Mouse (Mus musculus): ENCODE results near the gene Mob3b.
A peak's percentile ranks its signal among the peaks of the same experiment; 100 is the strongest.

The Mob3b gene

GRCm38 (mm10) chr4:35148326-35148725 is 9.0 kb downstream of the Mob3b start:
- DNase-seq (ENCODE audit: low read depth): no peak

- DNase-seq (ENCODE audit: low read depth): no peak
These were observed 10.7 kb downstream of the Mob3b start for GRCm38 (mm10) chr4:35146597-35146996.

DNA sequence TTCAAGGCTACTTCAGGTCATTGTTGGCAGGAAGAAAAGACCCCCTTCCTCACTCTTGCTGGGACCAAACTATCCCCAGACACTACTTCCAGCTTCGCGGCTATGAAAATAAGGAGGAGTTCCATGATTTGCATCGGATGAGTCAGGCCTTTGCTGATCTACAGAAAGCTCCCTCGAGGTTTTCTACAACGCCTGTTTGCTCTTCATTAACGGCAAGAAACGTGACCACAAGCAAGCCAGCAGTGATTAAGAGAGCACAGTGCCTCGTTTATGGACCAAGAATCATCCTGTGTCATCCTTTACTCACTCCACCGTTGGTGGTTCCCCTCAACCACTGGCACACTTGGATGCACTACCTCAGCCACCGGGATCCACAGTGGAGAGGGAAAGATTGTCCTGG is 11.6 kb downstream of the Mob3b start:
- no peak for DNase-seq (ENCODE audit: low read depth)

GRCm38 (mm10) chr4:35143472-35144102 is 13.7 kb downstream of the Mob3b start:
- no peak for DNase-seq (ENCODE audit: low read depth)

DNA sequence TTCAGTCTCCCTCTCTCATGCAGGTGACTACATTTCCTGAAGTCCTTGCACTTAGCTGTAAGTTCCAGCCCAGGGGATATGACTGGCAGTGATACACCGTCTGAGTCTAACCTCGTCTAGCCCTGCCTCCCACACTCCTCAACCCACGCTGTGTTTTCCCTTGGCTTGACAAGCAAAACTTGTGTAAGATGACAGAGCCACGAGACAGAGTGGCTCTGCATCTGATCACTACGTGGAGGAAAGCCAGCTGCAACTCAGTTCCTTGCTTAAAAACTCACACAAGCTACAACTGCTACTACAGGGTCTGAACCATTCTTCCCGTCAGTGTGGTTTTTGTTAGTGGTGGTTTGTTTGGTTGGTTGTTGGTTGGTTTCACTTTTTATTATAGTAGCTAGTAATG is 17.0 kb downstream of the Mob3b start:
- peak; percentile 55 for DNase-seq (ENCODE audit: low read depth)

DNA sequence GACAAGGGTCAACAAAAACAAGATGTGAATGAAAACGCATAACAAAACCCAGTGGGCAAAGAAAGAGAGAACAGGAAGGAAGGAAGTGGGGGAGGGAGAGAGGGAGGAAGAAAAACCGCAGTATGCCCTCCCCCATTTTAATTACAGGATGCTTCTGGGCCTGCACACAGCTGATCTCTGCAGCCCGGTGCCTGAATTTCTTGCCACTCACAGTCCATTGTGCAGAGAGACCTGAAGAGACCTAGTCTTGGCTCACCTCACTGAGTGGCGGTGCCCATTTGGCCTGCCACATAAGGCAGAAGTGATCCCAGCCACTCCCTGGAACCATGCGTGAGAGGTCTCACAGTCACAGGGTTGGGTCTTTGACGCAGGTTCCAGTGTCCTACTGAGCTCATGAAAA is 19.2 kb downstream of the Mob3b start:
- DNase-seq (ENCODE audit: low read depth): peak; percentile 16

DNA sequence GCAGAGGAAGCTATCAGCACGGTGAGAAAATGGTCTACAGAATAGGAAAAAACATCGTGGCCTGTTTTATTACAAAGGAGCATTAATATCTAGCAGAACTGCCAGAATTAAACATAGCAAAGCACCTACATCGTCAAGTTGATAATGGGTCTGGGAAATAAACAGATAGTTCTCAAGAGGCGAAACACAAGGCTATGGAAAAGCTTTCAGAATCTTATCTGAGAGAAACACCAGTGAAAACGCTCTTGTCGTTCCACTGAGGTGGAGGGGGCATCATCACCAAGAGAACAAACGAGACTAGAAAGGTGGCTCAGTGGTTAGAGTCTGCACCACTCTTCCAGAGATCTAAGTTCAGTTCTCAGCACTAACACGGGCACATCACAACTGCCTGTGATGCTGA is 20.3 kb downstream of the Mob3b start:
- no peak for DNase-seq (ENCODE audit: low read depth)

GRCm38 (mm10) chr4:35135806-35136205 is 21.5 kb downstream of the Mob3b start:
- no peak for DNase-seq (ENCODE audit: low read depth)

DNA sequence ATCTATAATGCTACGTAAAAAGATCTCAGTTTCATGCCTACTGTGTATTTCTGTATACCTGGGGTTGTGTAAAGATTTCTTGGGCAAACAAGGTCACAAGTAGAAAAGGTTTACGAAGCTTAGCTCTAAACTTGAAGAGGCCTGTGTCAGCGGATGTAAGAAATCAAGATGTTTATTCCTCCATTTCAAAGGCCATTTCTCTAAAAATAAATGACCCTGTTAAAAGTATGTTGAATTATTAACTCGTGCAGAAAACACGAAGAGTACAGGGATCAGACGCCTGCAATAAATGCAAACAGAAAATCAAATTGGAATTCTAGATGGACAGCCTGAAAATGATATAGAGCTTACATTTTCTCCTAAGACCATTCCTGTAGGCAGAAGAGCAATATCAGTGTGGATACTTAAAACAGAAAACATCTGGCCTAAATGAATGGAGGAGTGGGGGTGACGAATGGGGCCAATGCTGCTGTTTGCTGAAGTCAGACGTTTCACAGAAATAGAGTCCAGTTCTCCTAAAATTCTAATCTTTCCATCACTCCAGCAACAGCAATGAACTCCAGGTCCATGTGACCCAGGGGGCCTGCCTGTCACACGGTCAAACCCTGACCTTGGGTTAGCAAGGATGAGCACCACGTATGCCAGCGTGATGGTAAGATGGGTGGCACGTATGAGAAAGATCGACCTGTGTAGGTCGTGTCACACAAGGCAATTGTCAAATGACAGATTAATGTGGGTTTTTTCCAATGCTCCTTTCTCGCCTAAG is 22.3 kb downstream of the Mob3b start:
- no peak for DNase-seq (ENCODE audit: low read depth)

DNA sequence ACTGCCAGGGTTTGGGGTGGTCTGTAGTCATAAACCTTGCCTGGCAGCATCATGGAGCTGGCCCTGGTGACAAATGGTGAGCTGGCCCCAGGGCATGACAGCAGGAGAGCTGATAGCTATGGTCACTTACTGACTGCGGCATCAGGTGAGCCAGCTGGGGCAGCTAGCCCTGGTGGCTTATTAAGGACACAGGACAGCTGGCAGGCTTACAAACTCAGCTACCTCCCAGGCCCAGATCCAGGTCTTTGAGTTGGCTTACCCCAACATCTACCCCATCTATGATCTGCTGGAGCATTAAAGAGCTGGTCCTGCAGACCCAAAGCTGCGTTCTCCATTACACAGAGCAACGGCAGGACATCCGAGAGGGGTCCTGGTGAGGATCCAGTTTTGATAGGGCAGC is 23.9 kb downstream of the Mob3b start:
- DNase-seq (ENCODE audit: low read depth): no peak

- no peak for DNase-seq (ENCODE audit: low read depth)
These were observed 25.7 kb downstream of the Mob3b start for GRCm38 (mm10) chr4:35131592-35131991.

DNA sequence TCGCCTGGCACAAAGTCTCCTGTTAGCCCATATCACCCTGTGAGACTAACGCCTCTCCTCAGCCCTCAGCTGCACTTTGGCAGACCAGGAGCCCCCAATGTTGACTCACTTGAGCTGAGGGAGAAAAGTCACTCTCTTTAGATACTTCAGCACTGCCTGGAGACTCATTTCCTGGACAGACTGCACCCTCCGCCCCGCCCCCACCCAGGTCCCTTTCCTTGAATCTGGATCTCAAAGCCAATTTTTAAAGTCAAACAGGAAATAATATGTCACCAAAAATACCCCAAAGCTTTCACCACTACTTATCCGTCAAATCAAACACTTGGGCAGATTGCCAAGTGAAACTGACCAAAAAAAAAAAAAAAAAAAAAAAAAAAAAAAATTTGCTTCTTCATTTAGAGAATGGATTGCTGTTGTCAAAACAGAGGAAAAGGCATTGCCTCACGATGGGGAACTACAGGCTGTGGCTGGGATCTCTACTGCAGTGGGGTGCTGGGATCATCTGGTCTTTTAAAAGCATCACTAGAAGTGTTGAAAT is 26.8 kb downstream of the Mob3b start:
- DNase-seq (ENCODE audit: low read depth): peak; percentile 45

- DNase-seq (ENCODE audit: low read depth): no peak
These were observed 29.5 kb downstream of the Mob3b start for GRCm38 (mm10) chr4:35127759-35128158.

GRCm38 (mm10) chr4:35126776-35127175 is 30.5 kb downstream of the Mob3b start:
- DNase-seq (ENCODE audit: low read depth): no peak

DNA sequence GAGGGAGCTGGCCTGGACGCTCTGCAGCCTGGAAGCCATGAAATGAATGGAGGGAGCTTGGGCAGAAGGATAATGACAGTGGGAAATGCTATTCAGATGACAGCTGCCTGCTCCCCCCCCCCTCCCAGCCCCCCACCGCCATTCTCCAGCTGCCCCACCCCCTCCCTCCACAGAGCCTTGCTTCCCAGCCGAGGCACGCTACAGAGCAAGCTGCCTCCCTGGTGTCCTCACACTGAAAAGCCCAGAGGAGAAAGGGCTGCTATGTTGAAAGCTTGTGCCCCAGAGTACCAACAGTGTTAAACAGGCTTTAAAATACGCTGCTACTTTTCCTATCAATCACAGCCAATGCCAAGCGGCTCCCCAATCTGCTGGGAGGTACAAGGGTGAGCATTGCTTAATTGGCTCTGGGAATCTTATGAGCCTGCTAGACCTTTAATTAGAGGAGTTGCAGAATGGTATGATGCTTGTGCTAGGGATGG is 31.9 kb downstream of the Mob3b start:
- no peak for DNase-seq (ENCODE audit: low read depth)

- DNase-seq (ENCODE audit: low read depth): no peak
These were observed 33.3 kb downstream of the Mob3b start for GRCm38 (mm10) chr4:35124027-35124426.

GRCm38 (mm10) chr4:35123087-35123486 is 34.2 kb downstream of the Mob3b start:
- no peak for DNase-seq (ENCODE audit: low read depth)

DNA sequence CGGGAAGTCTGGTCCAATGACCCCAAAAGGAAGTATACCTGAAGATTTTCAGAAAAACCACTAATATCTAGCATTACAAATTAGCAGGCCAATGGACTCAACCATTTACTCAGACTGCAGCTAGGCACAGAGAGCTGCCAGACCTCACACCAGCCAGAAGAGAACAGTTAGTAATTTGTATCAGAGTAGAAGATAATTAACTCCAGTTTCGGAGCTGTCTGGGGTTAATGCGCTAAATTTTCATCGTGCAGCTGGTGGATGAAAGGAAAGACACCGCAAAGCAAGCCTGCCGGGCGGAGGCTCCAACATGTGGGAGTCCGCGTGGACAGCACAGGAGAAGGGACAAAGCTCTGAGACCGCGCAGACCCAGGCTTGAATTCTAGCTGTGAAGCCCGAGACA is 36.2 kb downstream of the Mob3b start:
- no peak for DNase-seq (ENCODE audit: low read depth)

- DNase-seq (ENCODE audit: low read depth): no peak
These were observed 36.7 kb downstream of the Mob3b start for GRCm38 (mm10) chr4:35120575-35120974.

DNA sequence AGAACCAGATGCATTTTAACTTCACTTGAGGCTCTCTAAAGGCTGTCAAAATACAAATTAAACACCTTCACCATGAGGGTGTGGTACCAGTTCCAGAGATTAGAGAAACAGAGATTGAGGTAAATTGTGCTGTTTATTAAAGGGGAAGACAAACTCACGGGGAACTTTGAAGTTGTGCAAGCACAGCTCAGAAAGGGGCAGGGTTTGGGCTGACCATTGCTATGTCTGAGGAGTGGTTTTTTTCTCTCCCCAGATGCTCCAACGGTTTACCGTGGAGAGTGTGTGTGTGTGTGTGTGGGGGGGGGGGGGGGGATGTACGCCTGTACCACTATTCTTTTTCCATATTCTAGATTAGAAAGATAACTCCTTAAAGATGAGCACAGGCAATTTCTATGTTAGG is 37.1 kb downstream of the Mob3b start:
- no peak for DNase-seq (ENCODE audit: low read depth)

GRCm38 (mm10) chr4:35118851-35119250 is 38.4 kb downstream of the Mob3b start:
- DNase-seq (ENCODE audit: low read depth): no peak

DNA sequence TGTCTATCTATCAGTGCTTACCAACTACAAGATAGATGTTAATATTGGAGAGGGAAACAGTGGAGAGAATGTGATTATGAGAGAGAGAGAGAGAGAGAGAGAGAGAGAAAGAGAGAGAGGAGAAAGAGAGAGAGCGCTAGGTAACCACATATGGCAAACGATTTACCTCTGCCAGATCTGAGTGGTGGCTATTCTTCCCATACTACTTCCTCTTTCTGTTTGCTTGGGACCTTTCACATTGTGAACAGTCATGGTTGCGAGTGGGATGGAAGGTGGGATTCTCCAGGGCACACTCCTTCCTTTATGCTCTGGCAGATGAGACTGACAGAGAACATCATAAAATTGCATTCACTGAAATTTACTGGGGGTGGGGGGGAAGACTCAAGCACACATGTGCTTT is 40.1 kb downstream of the Mob3b start:
- DNase-seq (ENCODE audit: low read depth): no peak

- no peak for DNase-seq (ENCODE audit: low read depth)
These were observed 41.4 kb downstream of the Mob3b start for GRCm38 (mm10) chr4:35115933-35116332.

Measured in induced T-regulatory cell, adult 2 months (primary cell).